Mouse (Mus musculus) naive thymus-derived CD4-positive, alpha-beta T cell, adult 2 months (primary cell): ENCODE results near the gene 9430007A20Rik.
"Not testable (repeated sequence)": the region's sequence is repeated elsewhere in the genome, so short reads cannot be mapped to it uniquely, and the experiment has no call there.

Experiments used
- DNase-seq: peaks from one replicate; pipeline ENCODE4 v3.0.0-alpha.2; 2011; ENCODE audit warnings: low read depth

Gene 9430007A20Rik

DNA sequence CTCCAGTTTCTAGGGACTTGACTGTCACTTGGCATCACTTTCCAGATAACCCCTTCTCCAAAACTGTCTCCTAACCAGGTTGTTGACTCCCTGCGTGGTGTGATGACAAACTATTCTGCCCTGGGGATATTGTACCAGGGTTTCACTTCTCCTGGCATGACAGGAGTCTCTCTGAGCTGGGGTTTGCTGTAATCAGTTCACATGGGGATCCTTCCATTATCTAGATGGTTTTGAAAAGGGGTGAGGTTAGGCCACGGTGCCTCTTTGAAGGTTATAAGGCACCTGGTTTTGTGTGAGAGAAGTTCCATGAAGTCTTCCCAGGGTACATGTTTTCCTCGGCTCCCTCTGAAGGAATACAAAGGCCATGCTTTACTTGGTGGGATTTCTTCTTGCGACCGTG, at the start of gene 9430007A20Rik:
9430007A20Rik (plus strand) TSS at position 301 of the 400 bp plus-strand sequence.
- DNase-seq, result no peak

- no peak for DNase-seq
These were observed 26.3 kb upstream of the 9430007A20Rik start for GRCm38 (mm10) chr4:144493331-144493730.

DNA sequence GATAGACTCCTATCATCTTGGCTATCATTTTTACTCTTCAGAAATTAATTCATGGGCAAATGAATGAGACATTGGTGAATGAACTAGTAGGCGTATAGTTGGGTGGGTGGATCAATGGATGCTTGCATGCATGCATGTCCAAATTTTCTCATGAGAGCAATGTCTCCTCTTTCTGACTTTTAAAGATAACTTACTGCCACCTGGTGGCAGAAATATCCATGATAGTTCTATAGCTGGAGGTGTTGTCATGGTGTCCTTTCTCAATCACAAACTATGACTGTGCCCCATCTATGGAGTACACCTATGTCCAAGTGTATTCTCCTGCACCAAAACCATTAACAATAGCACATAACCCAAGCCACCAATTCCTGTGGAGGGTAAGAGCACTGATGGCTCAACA, 13.1 kb upstream of the 9430007A20Rik start:
- no peak for DNase-seq

GRCm38 (mm10) chr4:144544689-144545088, 25.1 kb downstream of the 9430007A20Rik start:
- no peak for DNase-seq

DNA sequence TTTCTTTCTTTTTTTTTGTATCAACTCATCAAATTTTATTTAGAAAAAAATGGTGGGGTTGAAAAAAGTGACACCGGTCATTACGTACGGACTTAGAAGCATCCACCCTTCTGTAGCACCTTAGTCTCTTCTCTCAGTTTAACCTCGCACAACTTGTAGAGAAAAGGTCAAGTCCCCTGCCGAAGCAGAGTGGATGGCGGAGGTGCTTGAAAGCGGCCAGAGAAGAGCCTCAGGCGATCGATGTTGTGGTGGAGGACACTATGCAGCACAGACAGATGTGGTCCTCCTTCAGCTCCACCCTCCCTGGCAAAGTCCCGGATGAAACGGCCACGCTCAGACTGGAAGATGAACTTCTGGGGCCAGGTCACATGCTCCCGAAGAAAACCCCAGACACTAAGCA, 25.7 kb downstream of the 9430007A20Rik start:
- not testable (repeated sequence) for DNase-seq

DNA sequence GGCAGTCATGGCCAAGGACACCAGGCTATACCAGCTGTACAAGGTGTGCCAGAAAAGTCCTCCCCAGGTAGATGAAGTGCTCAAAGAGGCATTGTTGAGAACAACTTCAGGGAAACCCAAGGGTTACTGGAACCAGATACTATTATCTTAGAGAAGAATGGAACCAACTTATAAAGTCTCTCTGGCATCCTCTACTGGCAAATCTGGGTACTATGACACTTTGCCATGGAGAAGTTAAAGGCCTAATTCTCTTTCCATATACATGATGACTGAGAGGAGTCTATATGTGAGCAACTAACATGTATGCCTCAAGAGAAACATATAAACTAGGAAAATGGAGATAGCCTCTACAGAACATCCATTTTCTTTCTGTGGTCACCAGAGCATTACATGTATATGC, 31.5 kb downstream of the 9430007A20Rik start:
- DNase-seq, result no peak

GRCm38 (mm10) chr4:144559792-144560191, 40.2 kb downstream of the 9430007A20Rik start:
- no peak for DNase-seq

DNA sequence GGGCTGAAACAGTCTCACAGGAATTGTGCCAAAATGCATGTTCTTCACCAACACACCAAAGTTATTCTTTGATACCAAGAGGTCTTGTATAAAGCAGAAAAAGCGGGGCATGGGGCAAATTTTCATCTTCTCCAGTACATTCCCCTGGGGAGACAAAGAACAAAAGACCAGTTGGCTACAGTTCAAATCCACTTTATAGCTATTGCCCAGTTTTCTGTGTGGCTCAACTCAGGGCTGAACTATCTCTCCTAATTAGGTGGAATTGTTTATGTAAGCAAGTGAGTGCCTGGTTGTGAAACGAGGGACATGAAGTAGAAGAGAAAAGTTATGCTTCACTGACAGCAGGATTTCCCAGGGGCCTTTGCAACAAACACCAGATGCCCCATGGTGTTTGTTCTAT, 41.6 kb downstream of the 9430007A20Rik start:
- no peak for DNase-seq

- no peak for DNase-seq
These were observed 45.4 kb downstream of the 9430007A20Rik start, which contains the start of gene Gm13124 for GRCm38 (mm10) chr4:144565034-144565433. Gene Gm13124 (minus strand): TSS chr4:144565134.

DNA sequence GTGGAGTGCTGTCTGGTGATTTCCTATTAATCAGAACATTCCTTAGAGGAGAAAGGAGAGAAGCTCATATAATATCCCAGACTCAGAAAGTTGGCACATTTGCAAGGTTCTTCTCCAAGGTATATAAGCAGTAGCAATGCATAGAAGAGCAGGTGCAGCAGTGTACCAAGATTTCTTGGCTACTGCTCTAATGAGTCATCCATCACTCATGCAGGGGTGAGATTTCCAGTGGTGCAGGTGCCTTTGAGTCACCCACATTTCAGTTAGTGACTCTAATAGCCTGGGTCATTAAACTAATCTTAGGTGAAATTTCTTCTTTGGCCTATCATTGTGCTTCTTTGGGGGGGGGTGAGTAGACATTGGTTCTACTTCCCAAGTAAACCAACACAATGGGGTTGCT, 48.1 kb downstream of the 9430007A20Rik start:
- DNase-seq, result no peak
